In genomic region chr11:98970191-98970925, GRCm38 (mm10) we compare ENCODE assay signal across 10 mouse cellular contexts. TPM values are rescaled to one million over a fixed set of nuclear protein-coding genes. Genes with fewer than 3 reads are reported as not detected.
DNase-seq lines count a peak whose midpoint lies in the region; ATAC-seq and TF ChIP-seq lines count a peak whose summit lies in the region.
"Had no signal": no experiment of that assay in that cellular context is flagged by ENCODE, and none has a peak within 500 bp of the region (broad histone marks: within the 10 kb centered on the region; RNA-seq: fewer than 3 reads in every experiment).

No protein-coding gene starts in this region.

- peaks cover 87% of the 10 kb centered on the region for H3K36me3 ChIP-seq in heart, embryonic 13.5 days
- H3K36me3 ChIP-seq in forebrain, embryonic 13.5 days (ENCODE audit: poor library complexity, severe bottlenecking): peaks cover 23% of the 10 kb centered on the region
- H3K36me3 ChIP-seq in limb, embryonic 13.5 days: peaks cover 87% of the 10 kb centered on the region
- H3K36me3 ChIP-seq in liver, embryonic 12.5 days: peaks cover 61% of the 10 kb centered on the region

- no peak for TF ChIP-seq CTCF in brain, embryonic 14.5 days (IDR thresholded peaks at IDR 0.05; ENCODE audit: borderline replicate concordance, extremely low read depth, insufficient read depth, insufficient read length)

- peak overlapping the region; percentile 46; the same call in 1 of the 2 replicates for H3K27ac ChIP-seq in heart, embryonic 13.5 days (replicated peaks)
- H3K27ac ChIP-seq in forebrain, embryonic 13.5 days: peak overlapping the region; percentile 96
- H3K27ac ChIP-seq in limb, embryonic 13.5 days: no peak overlapping the region; the same call in 1 of the 2 replicates
- no peak overlapping the region for H3K27ac ChIP-seq in liver, embryonic 12.5 days
- H3K27ac ChIP-seq: liver, embryonic 14.5 days had no signal

- no peak for TF ChIP-seq POLR2A in brain, embryonic 14.5 days (IDR thresholded peaks at IDR 0.05; ENCODE audit: borderline replicate concordance, extremely low read depth, insufficient read depth, insufficient read length, poor library complexity, severe bottlenecking)

- no peak for ATAC-seq in heart, embryonic 13.5 days (ENCODE audit: extremely low read depth, insufficient number of reproducible peaks, low FRiP score, low TSS enrichment)
- ATAC-seq in forebrain, embryonic 13.5 days: peak; percentile 7; the same call in 1 of the 2 replicates
- no peak for ATAC-seq in limb, embryonic 13.5 days (ENCODE audit: low FRiP score, low read depth)
- no peak for ATAC-seq in liver, embryonic 12.5 days

- DNase-seq in heart, adult 8-10 months (ENCODE audit: low spot score): no peak
- peak; percentile 69 for DNase-seq in brain, embryonic 14.5 days (ENCODE audit: low read depth)
- DNase-seq in spleen, postnatal 10 days (ENCODE audit: low spot score in 2 of 2): no peak
- no peak for DNase-seq in left cerebral cortex, postnatal 25 days (ENCODE audit: low spot score in 2 of 2)

- intact Hi-C loops in left cerebral cortex, postnatal 25 days (cut with DNase I): loop anchor here (5.0 kb wide), 1 partner anchor 108 kb away; the partner anchor contains the start of gene Wipf2

- H3K4me3 ChIP-seq in heart, embryonic 13.5 days: no peak overlapping the region
- H3K4me3 ChIP-seq in forebrain, embryonic 13.5 days: 0 out of 2 replicates have a peak overlapping the region, but pooled peaks have one; percentile 3
- H3K4me3 ChIP-seq in limb, embryonic 13.5 days: no peak overlapping the region
- no peak overlapping the region for H3K4me3 ChIP-seq in liver, embryonic 12.5 days

- peaks cover 69% of the 10 kb centered on the region for H3K4me1 ChIP-seq in heart, embryonic 13.5 days
- H3K4me1 ChIP-seq in forebrain, embryonic 13.5 days: peaks cover 65% of the 10 kb centered on the region
- H3K4me1 ChIP-seq in limb, embryonic 13.5 days: peaks cover 64% of the 10 kb centered on the region
- peaks cover 46% of the 10 kb centered on the region for H3K4me1 ChIP-seq in liver, embryonic 12.5 days

- H3K9ac ChIP-seq in heart, embryonic 13.5 days: peak overlapping the region; percentile 50
- peak overlapping the region; percentile 58 for H3K9ac ChIP-seq in forebrain, embryonic 13.5 days
- H3K9ac ChIP-seq in limb, embryonic 13.5 days: peak overlapping the region; percentile 39; the same call in 1 of the 2 replicates
- H3K9ac ChIP-seq in liver, embryonic 12.5 days: no peak overlapping the region
- H3K9ac ChIP-seq: liver, embryonic 14.5 days had no signal

- no peaks in the 10 kb centered on the region for H3K9me3 ChIP-seq in heart, embryonic 13.5 days
- H3K9me3 ChIP-seq in forebrain, embryonic 13.5 days (replicated peaks): no peaks in the 10 kb centered on the region
- H3K9me3 ChIP-seq in limb, embryonic 13.5 days: no peaks in the 10 kb centered on the region
- no peaks in the 10 kb centered on the region for H3K9me3 ChIP-seq in liver, embryonic 12.5 days (replicated peaks)
- H3K9me3 ChIP-seq: G1E had no signal

- H3K4me2 ChIP-seq in heart, embryonic 13.5 days: no peak overlapping the region
- peak overlapping the region; percentile 55 for H3K4me2 ChIP-seq in forebrain, embryonic 13.5 days
- H3K4me2 ChIP-seq in limb, embryonic 13.5 days (replicated peaks): no peak overlapping the region; the same call in 1 of the 2 replicates
- no peak overlapping the region for H3K4me2 ChIP-seq in liver, embryonic 12.5 days

- no peaks in the 10 kb centered on the region for H3K27me3 ChIP-seq in heart, embryonic 13.5 days (replicated peaks)
- no peaks in the 10 kb centered on the region for H3K27me3 ChIP-seq in forebrain, embryonic 13.5 days
- no peaks in the 10 kb centered on the region for H3K27me3 ChIP-seq in limb, embryonic 13.5 days
- H3K27me3 ChIP-seq in liver, embryonic 12.5 days (replicated peaks): peaks cover 67% of the 10 kb centered on the region

- 75% methylated on average over 29 of the region's 29 CpGs for WGBS in heart, embryonic 13.5 days
- WGBS in forebrain, embryonic 13.5 days: 52% methylated on average over 29 of the region's 29 CpGs
- WGBS in limb, embryonic 13.5 days: 70% methylated on average over 29 of the region's 29 CpGs
- WGBS in liver, embryonic 12.5 days (ENCODE audit: insufficient replicate concordance): 82% methylated on average over 29 of the region's 29 CpGs

RNA-seq across cellular contexts. Expression of gene Gjd3, which starts 12.5 kb away (rescaled TPM):
- 1.3 and 3.3 TPM in 2 replicates for polyA plus RNA-seq in heart, embryonic 13.5 days (2015; fragmentation: Nextera tagmentation; extraction: Ambion mirVana)
- under 1 TPM in 1 of 4 experiments, not detected in 3; 0.44 TPM for total RNA-seq in heart, adult 8-10 months (2022)
- polyA plus RNA-seq in brain, embryonic 14.5 days (2012; rRNA removed): 2.5 and 2.9 TPM in 2 replicates
- 0.21 TPM in 1 of 2 replicates, not detected in the other for polyA plus RNA-seq in forebrain, embryonic 13.5 days (2015; fragmentation: Nextera tagmentation; extraction: Ambion mirVana)
- 0.41 and 0.78 TPM in 2 replicates for polyA plus RNA-seq in limb, embryonic 13.5 days (2015; fragmentation: Nextera tagmentation; extraction: Ambion mirVana)
- polyA plus RNA-seq in liver, embryonic 12.5 days (2016; fragmentation: Nextera tagmentation; extraction: Ambion mirVana): not detected in 2 replicates
- 1 to 10 TPM; 2.9 to 3.0 TPM for total RNA-seq in left cerebral cortex, postnatal 25 days (2021)
- total RNA-seq: G1E had no signal
- polyA plus RNA-seq: G1E; liver, embryonic 14.5 days had no signal

RNA-seq across cellular contexts. Expression of gene Rara, which starts 42.7 kb away (rescaled TPM):
- 27.9 and 28.3 TPM in 2 replicates for polyA plus RNA-seq in heart, embryonic 13.5 days (2015; fragmentation: Nextera tagmentation; extraction: Ambion mirVana)
- 10 to 100 TPM; 10.8 to 13.5 (median 11.9) TPM for total RNA-seq in heart, adult 8-10 months (2022)
- 8.4 and 14.4 TPM in 2 replicates for polyA plus RNA-seq in brain, embryonic 14.5 days (2012; rRNA removed)
- 8.7 and 10.2 TPM in 2 replicates for polyA plus RNA-seq in forebrain, embryonic 13.5 days (2015; fragmentation: Nextera tagmentation; extraction: Ambion mirVana)
- polyA plus RNA-seq in limb, embryonic 13.5 days (2015; fragmentation: Nextera tagmentation; extraction: Ambion mirVana): 46.5 and 49.8 TPM in 2 replicates
- polyA plus RNA-seq in liver, embryonic 12.5 days (2016; fragmentation: Nextera tagmentation; extraction: Ambion mirVana): 6.8 and 7.1 TPM in 2 replicates
- total RNA-seq in left cerebral cortex, postnatal 25 days (2021): 10 to 100 TPM in 1 of 2 experiments, 1 to 10 TPM in 1; 9.4 to 12.1 TPM

RNA-seq across cellular contexts. Expression of gene Top2a, which starts 53.6 kb away (rescaled TPM):
- polyA plus RNA-seq in heart, embryonic 13.5 days (2015; fragmentation: Nextera tagmentation; extraction: Ambion mirVana): 158 and 170 TPM in 2 replicates
- 1 to 10 TPM in 2 of 4 experiments, under 1 TPM in 2; 0.41 to 3.2 (median 0.94) TPM for total RNA-seq in heart, adult 8-10 months (2022)
- polyA plus RNA-seq in brain, embryonic 14.5 days (2012; rRNA removed): 57.3 and 70.1 TPM in 2 replicates
- polyA plus RNA-seq in forebrain, embryonic 13.5 days (2015; fragmentation: Nextera tagmentation; extraction: Ambion mirVana): 276 and 284 TPM in 2 replicates
- polyA plus RNA-seq in limb, embryonic 13.5 days (2015; fragmentation: Nextera tagmentation; extraction: Ambion mirVana): 270 and 275 TPM in 2 replicates
- polyA plus RNA-seq in liver, embryonic 12.5 days (2016; fragmentation: Nextera tagmentation; extraction: Ambion mirVana): 249 and 261 TPM in 2 replicates
- 1 to 10 TPM in 1 of 2 experiments, under 1 TPM in 1; 0.87 to 1.3 TPM for total RNA-seq in left cerebral cortex, postnatal 25 days (2021)

Comparison
In these comparisons a context has a peak if more than half of its experiments do, and no peak if none do; other contexts are left out.
1. H3K27ac ChIP-seq: peak in heart, embryonic 13.5 days (single experiment) and forebrain, embryonic 13.5 days (single experiment); none in limb, embryonic 13.5 days (single experiment) and liver, embryonic 12.5 days (single experiment).